Mouse (Mus musculus) mouse trophoblast stem cell (cell line): ENCODE data around the gene Slc23a4.

Experiments used
- in situ Hi-C, 2 experiments: fragments of 300-500 bp; cut with MseI, MboI; formaldehyde crosslinking; loops; 2 replicates in 1 of 2; 3 replicates in 1 of 2; pipeline ENCODE4 v1.15.1; 2025

Gene Slc23a4

DNA sequence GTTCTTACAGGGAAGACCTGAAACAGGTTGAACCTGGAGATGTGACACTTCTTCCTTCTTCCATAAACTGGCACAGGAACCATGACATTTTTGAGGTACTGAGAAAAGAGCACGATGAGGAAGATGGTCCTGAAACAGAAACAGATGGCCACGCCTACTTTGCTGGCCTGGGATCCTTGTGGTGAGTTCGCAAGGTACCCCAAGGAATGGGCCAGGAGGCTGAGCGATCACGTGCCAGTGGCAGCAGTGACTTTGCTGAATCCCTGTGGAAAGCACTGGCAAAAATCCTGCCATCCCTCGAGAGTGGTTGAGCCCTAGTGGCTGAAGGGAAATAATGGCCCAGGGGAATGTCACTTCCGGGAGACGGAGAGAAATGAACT, 32.4 kb downstream of the Slc23a4 start:
- in situ Hi-C loops, result no loop called here

DNA sequence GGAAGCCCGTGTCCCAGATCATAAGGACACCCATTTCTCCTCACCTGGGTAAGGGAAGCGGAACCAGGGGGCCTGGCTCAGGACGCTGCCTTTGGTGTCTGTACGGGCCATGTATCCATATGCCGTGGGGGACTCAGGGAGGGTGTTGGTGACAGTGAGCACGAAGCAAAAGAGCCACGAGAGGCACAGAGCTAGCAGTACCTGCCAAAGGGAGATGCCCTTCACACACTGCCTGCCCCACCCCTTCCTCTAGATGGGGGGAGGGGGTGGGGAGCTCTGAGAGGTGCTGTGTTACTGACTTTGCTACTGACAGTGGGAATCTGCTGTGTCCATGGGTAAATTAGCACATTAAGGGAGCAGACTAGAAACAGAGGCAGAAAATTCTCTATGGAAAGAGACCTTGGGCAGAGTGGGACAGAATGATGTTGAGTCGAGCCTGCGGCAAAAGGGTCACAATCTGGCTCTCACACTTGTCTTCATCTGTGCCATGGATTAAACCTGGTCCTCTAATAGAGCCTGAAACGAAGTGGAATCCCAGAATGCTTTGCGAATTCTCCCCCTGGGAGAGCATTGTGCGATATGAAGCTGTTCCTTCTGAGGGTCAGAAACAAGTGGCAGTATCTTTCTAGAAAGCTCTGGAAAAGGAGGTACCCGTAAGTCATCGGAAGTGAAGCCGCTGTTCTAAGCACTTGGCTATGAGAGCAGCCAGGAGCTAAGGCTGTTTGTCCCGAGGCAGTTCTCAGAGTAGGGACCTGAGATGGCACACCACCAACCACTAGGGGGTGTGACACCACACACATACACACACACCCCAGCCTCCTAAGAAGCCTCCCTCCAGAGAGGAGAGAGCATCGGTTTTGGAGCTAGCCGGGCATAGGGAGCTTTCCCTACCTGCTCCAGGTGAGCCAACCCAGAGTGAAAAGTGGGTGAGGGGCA, 33.0 kb downstream of the Slc23a4 start:
- in situ Hi-C loops, result no loop called here

DNA sequence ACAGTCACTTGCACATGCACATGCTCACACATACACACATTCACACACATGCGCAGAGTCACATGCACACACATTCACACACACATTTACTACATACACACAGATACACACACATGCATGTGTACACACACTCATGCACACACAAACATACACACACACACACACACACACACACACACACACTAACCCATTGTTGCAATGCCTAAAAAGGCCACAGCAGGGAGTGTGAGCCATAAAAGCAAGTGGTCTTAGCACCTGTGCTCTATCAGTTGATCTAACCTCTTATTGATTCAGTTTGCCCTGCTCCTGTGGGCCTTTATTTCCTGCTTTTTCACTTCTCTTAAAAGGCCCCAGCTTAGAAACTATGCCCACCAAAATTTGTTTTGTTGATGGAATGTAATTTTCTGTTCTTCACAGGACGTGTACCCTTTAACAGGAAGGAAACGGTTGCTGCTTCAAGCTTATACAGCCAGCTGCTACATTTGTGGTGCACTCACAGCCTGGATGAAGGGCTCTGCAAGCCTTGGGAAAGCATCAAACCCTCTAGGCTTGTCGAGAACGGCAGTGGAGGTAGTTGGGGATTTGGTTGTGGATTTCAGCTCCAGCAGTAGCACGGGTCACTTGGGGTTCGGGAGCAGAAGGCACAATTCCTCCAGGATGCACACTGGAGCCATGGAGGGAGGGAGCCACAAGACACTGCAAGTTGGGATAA, 36.1 kb downstream of the Slc23a4 start:
- in situ Hi-C loops, result no loop called here

DNA sequence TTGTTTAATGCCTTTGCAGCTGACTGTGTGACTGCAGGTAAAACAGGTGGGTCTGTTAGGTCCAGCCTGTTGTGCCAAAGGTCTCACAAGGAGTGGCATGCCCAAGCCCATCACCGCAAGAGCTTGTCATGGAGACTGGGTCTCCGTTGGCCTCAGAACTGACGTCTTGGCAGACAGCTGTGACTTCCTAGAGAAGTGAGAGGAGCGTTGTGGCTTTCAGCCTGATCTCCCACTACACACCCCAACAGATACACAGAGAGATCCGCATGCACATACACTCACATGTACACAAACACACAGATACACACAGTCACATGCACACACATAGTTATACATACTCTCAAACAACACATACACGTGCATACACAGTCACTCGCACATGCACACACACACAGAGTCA, 36.7 kb downstream of the Slc23a4 start:
- in situ Hi-C loops, result no loop called here

DNA sequence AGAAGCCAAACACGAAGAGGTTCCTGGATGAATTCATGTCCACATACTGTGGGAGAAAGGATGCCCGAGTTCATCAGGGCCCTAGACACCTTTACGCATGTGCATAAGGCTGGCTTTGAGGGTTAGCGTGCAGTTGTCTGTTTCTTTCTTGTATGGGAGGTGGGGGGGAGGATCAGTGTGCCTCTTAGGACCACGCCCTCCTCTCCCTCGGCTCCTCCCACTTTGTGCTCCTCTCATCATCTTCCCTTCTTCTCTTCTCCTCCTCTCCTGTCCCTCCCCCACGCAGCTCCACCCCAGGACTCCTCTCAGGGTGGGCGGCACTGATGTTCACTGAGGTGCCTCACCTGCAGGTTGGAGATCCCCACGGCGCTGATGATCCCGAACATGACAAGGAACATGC, 39.7 kb downstream of the Slc23a4 start:
- in situ Hi-C loops, result loop anchor here in 1 of 2 experiments (25.0 kb wide), 1 partner anchor 436 kb away; no protein-coding TSS in a partner anchor

DNA sequence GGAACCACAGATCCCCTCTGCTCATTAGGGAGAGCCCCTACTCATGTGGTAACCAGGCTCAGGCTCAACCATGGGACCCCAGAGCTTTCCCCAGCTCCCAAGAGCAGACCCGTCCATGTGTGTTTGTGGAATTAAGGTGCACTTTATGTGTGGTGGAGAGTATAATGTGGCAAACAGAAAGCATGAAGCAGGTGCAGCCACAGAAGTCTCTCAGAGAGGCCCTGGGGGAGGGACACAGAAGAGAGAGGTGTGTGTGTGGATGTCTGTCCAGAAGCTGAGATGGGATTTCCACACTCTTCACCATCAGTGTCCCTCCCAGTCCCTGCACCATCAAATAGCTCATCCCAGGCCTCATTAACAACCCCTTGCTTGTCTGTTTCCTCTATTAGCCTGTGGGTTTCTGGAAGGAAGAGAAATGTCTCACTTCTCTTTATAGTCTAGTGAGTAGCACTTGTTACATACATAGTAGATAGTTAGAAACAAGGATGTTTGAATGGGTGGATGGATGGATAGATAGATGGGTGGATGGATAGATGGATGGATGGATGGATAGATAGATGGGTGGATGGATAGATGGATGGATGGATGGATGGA, 41.6 kb downstream of the Slc23a4 start:
- in situ Hi-C loops, result loop anchor here in 1 of 2 experiments (25.0 kb wide), 1 partner anchor 434 kb away; no protein-coding TSS in a partner anchor

DNA sequence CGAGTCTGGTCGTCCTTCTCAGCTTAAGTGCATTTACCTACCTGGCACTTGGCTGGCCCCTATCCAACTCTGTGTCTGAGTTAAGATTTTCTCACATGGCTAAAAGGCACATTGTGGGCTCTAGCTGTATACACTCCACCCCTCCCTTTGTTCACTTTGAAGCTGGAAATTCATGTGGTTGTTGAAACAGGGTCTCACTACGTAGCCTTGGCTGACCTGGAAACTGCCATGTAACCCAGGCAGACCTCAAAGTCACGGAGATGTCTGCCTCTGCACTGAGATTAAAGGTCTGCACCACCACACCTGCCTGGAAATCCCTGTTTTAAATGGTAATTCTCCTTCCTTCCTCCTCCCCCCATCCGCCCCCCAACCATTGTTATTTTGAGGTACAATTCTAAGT, 44.7 kb downstream of the Slc23a4 start:
- in situ Hi-C loops, result loop anchor here in 1 of 2 experiments (25.0 kb wide), 1 partner anchor 431 kb away; no protein-coding TSS in a partner anchor

DNA sequence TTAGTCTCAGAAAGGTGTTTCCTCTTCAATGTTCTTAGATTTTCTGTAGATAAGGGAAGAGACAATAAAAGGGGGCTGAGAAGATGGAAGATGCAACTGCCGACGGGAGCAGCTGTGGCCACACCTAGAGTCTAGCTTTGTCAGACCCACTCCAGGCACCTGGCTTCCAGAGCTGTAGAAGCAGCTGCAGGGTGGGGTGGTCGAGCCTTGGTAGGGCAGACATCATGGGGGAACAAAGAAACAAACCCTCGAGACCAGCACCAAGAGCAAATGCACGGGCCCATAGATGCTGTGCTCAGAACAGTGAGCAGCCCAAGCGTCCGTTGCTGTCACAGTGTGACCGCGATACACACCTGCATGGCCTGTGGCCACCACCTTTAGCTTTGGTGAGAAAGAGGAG, 45.8 kb downstream of the Slc23a4 start:
- in situ Hi-C loops, result loop anchor here in 1 of 2 experiments (25.0 kb wide), 1 partner anchor 430 kb away; no protein-coding TSS in a partner anchor

DNA sequence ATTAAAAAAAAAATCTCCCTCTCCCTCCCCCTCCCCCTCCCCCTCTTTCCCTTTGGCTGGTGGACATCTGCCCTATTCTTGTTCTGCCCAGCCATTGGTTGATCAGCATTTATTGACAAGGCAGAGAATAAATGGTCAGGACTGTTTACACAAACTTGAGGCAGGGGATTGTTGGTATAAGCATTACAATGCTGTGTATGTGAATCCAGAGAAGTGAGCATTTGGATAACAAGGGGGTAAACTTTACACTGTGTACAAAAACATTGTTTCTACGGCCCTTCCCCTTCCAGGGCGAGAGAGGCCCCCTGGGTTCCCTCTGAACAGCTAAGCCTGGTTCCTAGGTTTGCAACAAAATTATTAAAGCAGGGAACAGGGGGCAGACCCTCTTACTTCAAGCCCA, 46.7 kb downstream of the Slc23a4 start:
- in situ Hi-C loops, result loop anchor here in 1 of 2 experiments (25.0 kb wide), 1 partner anchor 429 kb away; no protein-coding TSS in a partner anchor

DNA sequence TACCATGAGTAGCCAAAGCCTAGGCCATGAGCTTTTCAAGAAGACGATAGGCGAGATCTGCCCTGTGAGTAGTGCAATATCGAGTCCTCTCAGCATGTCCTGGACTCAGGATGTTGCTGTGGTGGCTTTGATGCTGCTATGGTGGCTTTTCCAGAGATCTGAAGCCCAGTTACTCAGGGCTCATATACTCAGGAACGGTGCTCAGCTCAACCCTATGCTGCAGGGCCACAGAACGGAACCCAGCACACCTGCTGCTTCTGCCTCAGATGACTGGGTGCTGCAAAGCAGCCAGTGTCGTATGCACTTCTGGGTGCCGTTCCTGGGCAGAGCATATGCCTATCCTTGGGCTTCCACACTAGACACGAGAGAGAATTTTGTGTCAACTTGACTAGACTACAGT, 48.8 kb downstream of the Slc23a4 start:
- in situ Hi-C loops, result loop anchor here (5.0 to 25.0 kb wide), 2 partner anchors 58 to 427 kb away; no protein-coding TSS in a partner anchor

DNA sequence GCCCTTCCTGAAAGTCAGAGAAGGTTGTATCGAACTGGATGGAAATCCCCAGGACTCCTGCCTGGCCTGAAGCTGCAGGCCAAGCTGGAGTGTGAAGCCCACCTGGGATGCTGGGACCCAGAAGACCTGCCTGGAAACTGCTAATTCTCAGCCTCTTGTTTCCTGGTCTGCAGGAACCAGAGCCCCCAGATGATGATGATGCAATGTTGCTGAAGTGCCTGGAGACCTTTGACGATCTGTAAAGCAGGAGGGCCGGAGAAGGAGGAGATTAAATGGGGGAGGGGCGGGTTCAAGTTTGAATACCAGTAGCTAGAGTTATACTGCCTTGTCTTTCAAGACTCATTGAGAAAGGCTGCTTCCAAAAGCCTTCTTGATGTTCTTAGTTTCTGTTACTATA, 49.3 kb downstream of the Slc23a4 start:
- in situ Hi-C loops, result loop anchor here (5.0 to 25.0 kb wide), 2 partner anchors 58 to 427 kb away; no protein-coding TSS in a partner anchor

DNA sequence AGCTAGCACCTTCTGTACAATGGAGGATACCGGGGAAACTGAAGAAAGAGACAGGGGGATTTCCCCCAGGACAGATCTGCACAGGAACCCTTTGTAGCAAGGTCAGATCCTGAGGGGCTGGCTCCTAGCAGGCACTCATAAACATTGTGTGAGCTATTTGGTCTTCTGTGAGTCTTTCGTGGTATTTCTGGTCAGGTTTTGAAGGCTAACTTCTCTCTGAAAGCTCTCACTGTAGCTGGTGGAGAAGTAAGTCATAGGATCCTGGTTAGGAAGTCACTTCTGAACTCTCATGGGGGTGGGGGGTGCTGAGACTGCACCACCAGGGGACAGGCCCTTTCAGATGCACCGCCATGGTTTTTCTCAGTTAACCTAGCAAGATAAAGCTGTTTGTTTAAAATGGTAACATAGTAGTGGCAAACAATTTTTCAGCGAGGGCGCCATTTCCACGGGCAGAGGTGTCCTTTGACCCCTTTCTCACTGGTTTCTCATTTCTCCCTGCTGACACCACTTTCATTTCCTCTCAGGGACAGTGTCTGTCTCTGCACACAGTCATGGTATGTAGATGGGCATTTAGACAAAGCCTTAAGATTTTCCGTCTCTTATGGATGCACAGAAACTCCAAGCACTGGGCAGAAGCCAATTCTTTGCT, 49.8 kb downstream of the Slc23a4 start:
- in situ Hi-C loops, result loop anchor here (5.0 to 25.0 kb wide), 2 partner anchors 59 to 426 kb away; no protein-coding TSS in a partner anchor

DNA sequence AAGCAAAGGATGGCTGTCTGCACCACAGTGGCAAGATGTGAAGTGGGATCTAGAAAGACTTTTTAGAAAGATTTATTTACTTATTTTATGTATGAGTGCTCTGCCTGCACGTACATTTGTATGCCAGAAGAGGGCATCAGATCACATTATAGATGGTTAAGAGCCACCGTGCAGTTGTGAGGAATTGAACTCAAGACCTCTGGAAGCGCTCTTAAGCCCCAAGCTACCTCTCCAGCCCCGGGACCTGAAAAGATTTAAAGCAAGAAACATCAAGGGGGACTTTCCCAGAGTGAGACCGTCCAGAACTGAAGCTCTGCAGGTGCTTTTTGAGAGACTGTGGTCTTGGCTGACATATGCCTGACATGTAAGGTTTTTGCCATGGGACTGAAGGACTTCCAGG, 51.5 kb downstream of the Slc23a4 start:
- in situ Hi-C loops, result loop anchor here (5.0 to 25.0 kb wide), 2 partner anchors 61 to 424 kb away; no protein-coding TSS in a partner anchor

DNA sequence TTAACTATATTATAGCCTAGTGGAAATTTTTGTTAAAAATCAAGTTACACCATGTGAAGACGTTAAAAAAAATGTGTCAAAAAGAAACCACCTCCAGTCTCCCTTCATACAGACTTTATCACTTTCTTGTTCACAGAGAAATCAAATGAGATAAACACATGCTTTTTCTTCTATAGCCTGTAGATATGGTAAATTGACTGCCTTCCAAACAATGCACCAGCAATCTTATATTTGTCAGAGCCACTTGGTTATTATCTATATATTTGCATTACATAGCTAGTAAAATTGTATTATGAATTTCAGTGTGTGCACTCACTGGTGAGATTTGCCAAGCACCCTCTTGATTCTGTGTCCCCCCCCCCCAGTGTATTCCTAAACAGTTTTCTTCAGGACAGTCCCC, 55.6 kb downstream of the Slc23a4 start:
- in situ Hi-C loops, result loop anchor here in 1 of 2 experiments (25.0 kb wide), 1 partner anchor 420 kb away; no protein-coding TSS in a partner anchor

DNA sequence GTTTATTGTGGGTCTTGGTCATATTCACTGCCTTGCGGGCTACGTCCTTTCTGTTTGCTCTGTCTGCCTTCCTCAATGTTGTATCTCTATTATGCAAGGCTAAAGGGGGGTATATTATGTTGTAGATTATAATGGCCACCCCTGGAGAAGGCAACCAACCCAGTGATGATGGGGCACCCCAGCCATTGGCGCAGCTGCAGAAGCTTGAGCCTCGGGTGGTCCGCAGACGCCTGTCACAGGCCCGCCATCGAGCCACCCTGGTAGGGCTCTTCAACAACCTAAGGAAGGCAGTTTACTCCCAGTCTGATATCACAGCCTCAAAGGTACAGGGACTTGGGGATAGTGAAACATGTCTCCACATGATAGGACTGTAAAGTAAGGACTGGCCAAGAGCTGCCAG, 60.6 kb downstream of the Slc23a4 start:
- in situ Hi-C loops, result loop anchor here (10.0 to 25.0 kb wide), 3 partner anchors 143 to 415 kb away; partner anchors contain the start of gene Agbl3 (in 1 of the 2)

DNA sequence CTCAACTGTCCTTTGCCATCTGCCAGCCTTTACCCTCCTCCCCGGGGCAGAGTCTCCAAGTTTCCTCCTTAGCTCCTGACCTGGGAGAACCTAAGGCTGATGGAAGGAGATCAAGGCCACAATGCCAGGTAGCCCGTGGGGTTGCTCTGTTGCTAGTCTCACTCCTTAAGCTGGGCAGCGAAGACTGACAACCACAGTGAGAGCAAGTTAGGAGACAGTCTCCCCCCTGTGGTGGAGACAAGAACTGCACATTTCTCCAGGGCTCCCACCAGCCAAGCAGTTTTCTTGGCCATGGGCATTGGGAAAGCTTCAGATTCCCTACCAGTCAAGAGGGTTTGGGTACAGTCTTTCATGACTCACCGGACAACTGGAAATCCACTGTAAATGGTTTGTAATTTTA, 61.0 kb downstream of the Slc23a4 start:
- in situ Hi-C loops, result loop anchor here (10.0 to 25.0 kb wide), 3 partner anchors 142 to 415 kb away; partner anchors contain the start of gene Agbl3 (in 1 of the 2)

DNA sequence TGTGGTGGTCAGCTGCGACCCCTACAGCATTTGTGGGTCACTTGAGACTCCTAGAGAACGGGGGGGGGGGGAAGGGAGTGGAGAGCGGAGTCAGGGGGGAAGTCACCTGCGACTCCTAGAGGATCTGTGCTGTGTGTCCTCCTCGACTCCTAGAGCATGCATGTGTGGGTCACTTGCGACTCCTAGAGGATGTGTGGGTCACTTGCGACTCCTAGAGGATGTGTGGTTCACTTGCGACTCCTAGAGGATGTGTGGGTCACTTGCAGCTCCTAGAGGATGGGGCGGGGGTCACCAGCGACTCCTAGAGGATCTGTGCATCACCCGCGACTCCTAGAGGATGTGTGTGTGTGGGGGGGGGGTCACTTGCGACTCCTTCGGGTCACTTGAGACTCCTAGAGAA, 66.3 kb downstream of the Slc23a4 start:
- in situ Hi-C loops, result loop anchor here (10.0 kb wide), 2 partner anchors 137 to 147 kb away; partner anchors contain the start of gene Agbl3 (in 1 of the 2)

DNA sequence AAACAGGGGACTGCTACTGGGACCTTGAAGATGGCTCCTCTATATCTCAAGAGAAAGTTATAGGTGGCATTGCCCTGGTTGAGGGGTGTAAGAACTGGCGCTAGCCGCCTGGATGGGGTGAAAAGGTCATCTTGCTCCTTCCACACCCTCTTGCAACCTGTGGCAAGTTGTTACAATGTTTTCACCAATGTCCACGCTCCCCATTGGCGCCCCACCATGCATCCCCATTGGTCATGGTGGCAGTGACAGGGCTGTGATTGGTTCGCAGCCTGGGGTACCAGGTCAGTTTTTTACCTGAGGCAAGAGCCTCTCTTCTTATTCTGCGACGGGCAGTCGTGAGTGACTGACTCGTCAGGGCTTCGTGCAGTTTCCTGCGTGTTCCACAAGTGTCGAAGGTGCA, 67.6 kb downstream of the Slc23a4 start:
- in situ Hi-C loops, result loop anchor here (10.0 kb wide), 2 partner anchors 136 to 146 kb away; partner anchors contain the start of gene Agbl3 (in 1 of the 2)

DNA sequence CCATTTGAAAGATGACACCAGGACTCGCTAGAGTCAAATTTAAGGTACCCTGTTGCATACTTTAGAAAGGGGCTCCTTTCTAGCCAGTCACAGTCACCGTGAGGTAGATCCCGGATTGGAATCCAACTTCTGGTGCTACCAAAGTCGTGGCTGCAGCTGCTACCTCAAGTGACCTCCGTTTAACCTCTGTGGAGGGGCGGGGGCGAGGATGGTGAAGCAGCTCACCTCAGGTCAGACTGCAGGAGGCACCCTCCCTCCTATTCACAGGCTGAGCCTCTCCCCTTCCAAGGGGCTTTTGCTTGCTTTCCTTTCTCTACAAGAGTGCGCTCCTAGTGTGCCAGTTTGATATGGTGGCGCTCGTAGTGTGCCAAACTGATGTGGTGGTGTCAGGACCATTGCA, 68.2 kb downstream of the Slc23a4 start, which contains the start of gene Stra8:
TSS of gene Stra8 (plus strand) at position 208 of the 400 bp plus-strand sequence.
- in situ Hi-C loops, result loop anchor here (10.0 kb wide), 2 partner anchors 135 to 145 kb away; partner anchors contain the start of gene Agbl3 (in 1 of the 2)

DNA sequence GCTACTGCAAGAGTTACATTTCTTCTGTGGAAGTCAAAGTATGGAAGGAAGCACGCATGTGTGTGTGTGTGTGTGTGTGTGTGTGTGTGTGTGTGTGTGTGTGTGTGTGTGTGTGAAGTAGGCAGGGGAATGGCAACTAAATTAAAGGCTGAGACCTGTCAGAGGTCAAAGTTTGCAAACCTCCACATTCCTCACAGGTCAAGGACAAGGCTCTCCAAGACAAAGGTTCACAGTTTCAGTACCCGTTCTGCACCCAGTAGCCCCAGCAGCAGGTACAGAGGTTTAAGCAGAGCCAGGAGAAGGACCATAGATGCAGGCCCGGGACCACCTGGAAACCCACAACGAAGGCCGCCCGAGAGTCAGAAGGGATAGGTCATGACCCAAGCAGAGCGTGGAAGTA, 69.1 kb downstream of the Slc23a4 start:
- in situ Hi-C loops, result no loop called here
